Mouse (Mus musculus) CH12.LX (cell line): ENCODE measurements around the gene Dsn1. TPM values are rescaled to one million over a fixed set of nuclear protein-coding genes. Genes with fewer than 3 reads are reported as not detected.
A peak's percentile ranks its signal among the peaks of the same experiment; 100 is the strongest.

Experiments used
- DNase-seq: peaks from one replicate; pipeline ENCODE4 v3.0.0-alpha.2; 2013; ENCODE audit errors: extremely low read depth
- H3K27ac ChIP-seq: 2 replicates; pipeline ENCODE4 v1.5.1; 2012; ENCODE audit warnings: low read depth, mild to moderate bottlenecking, control low read depth, moderate library complexity; ENCODE audit not compliant: insufficient read depth
- H3K27me3 ChIP-seq: replicated peaks from 2 replicates; pipeline ENCODE3; 2012; ENCODE audit warnings: inconsistent platforms
- H3K36me3 ChIP-seq, 2 experiments: replicated peaks in 1 of 2; 2 replicates each; pipeline versions ENCODE3 to v1.6.1; 2012; ENCODE audit warnings: inconsistent platforms in 1 of 2, low read length in 1 of 2, mild to moderate bottlenecking in 1 of 2, mixed read lengths in 1 of 2, moderate library complexity in 1 of 2; ENCODE audit not compliant: control insufficient read depth in 1 of 2, insufficient read depth in 1 of 2
- H3K4me1 ChIP-seq, 2 experiments: 2 replicates each; pipeline ENCODE4 v1.6.1; 2012; ENCODE audit warnings: inconsistent platforms in 1 of 2, moderate library complexity in 1 of 2; ENCODE audit not compliant: insufficient read depth in 2 of 2, control insufficient read depth in 1 of 2
- H3K4me2 ChIP-seq: 2 replicates; pipeline ENCODE4 v1.6.1; 2012; ENCODE audit warnings: low read depth, mild to moderate bottlenecking, control low read depth; ENCODE audit not compliant: poor library complexity, insufficient read depth, severe bottlenecking
- H3K4me3 ChIP-seq, 3 experiments: fragments of 150-350 bp in 1 of 3; sonication (generic) in 1 of 3; replicated peaks in 1 of 3; 2 replicates each; pipeline versions ENCODE3 to v1.5.1; 2011 to 2012; ENCODE audit warnings: low read depth in 2 of 3, low read length in 2 of 3, mild to moderate bottlenecking in 2 of 3, moderate library complexity in 2 of 3, control low read depth in 1 of 3, improper control_type of control experiment in 1 of 3, inconsistent platforms in 1 of 3, mixed read lengths in 1 of 3; ENCODE audit not compliant: poor library complexity in 1 of 3
- H3K79me2 ChIP-seq: replicated peaks from 2 replicates; pipeline ENCODE4 v1.6.1; 2012; ENCODE audit warnings: mild to moderate bottlenecking, moderate library complexity; ENCODE audit not compliant: control insufficient read depth, poor library complexity, insufficient read depth, severe bottlenecking; ENCODE audit errors: extremely low read depth
- H3K9ac ChIP-seq: 2 replicates; pipeline ENCODE4 v1.6.1; 2012; ENCODE audit warnings: low read depth, mild to moderate bottlenecking, control low read depth, moderate library complexity; ENCODE audit not compliant: insufficient read depth
- H3K9me3 ChIP-seq: replicated peaks from 2 replicates; pipeline ENCODE3; 2012; ENCODE audit warnings: low read length, inconsistent platforms, mixed read lengths
- BHLHE40 ChIP-seq: IDR thresholded peaks from 2 replicates; pipeline ENCODE4 v1.6.1; 2011; ENCODE audit warnings: mild to moderate bottlenecking, low read depth, low read length, improper control_type of control experiment
- CHD1 ChIP-seq: IDR thresholded peaks from 2 replicates; pipeline ENCODE4 v1.6.1; 2012; ENCODE audit warnings: low read depth, low read length, improper control_type of control experiment, inconsistent platforms
- CTCF ChIP-seq, 2 experiments: IDR thresholded peaks in 1 of 2; conservative IDR thresholded peaks in 1 of 2; 2 replicates each; pipeline ENCODE4 v1.5.1; 2011 to 2012; ENCODE audit warnings: low read depth in 2 of 2, low read length in 2 of 2, improper control_type of control experiment in 1 of 2, inconsistent platforms in 1 of 2, mild to moderate bottlenecking in 1 of 2, moderate library complexity in 1 of 2
- E2F4 ChIP-seq: IDR thresholded peaks from 2 replicates; pipeline ENCODE4 v1.6.1; 2011; ENCODE audit warnings: low read depth, low read length, improper control_type of control experiment; ENCODE audit not compliant: insufficient replicate concordance
- ELF1 ChIP-seq: IDR thresholded peaks from 2 replicates; pipeline ENCODE4 v1.6.1; 2014; ENCODE audit warnings: low read depth, mild to moderate bottlenecking, inconsistent platforms, low read length, improper control_type of control experiment
- EP300 ChIP-seq: IDR thresholded peaks from 2 replicates; pipeline ENCODE4 v1.6.1; 2011; ENCODE audit warnings: low read length, improper control_type of control experiment
- HCFC1 ChIP-seq: IDR thresholded peaks from 2 replicates; pipeline ENCODE4 v1.6.1; 2012; ENCODE audit warnings: low read depth, mild to moderate bottlenecking, inconsistent platforms, low read length, improper control_type of control experiment
- JUN ChIP-seq: IDR thresholded peaks from 2 replicates; pipeline ENCODE4 v1.6.1; 2011; ENCODE audit warnings: low read depth, mild to moderate bottlenecking, low read length, improper control_type of control experiment, moderate library complexity; ENCODE audit not compliant: insufficient read depth
- JUND ChIP-seq: conservative IDR thresholded peaks from 2 replicates; pipeline ENCODE4 v1.6.1; 2011; ENCODE audit warnings: low read depth, low read length, improper control_type of control experiment
- KAT2A ChIP-seq: IDR thresholded peaks from 2 replicates; pipeline ENCODE4 v1.6.1; 2012; ENCODE audit warnings: low read length, improper control_type of control experiment, inconsistent platforms; ENCODE audit not compliant: insufficient replicate concordance
- MAFK ChIP-seq: IDR thresholded peaks from 2 replicates; pipeline ENCODE4 v1.6.1; 2011; ENCODE audit warnings: low read length, improper control_type of control experiment; ENCODE audit not compliant: insufficient replicate concordance
- MAX ChIP-seq: IDR thresholded peaks from 2 replicates; pipeline ENCODE4 v1.6.1; 2011; ENCODE audit warnings: low read length, improper control_type of control experiment
- MAZ ChIP-seq: IDR thresholded peaks from 2 replicates; pipeline ENCODE4 v1.6.1; 2012; ENCODE audit warnings: low read depth, mild to moderate bottlenecking, inconsistent platforms, low read length, improper control_type of control experiment, moderate library complexity
- MEF2A ChIP-seq: IDR thresholded peaks from 2 replicates; pipeline ENCODE4 v1.6.1; 2014; ENCODE audit warnings: low read depth, mild to moderate bottlenecking, inconsistent platforms, low read length, improper control_type of control experiment, borderline replicate concordance
- MXI1 ChIP-seq: IDR thresholded peaks from 2 replicates; pipeline ENCODE4 v1.6.1; 2011; ENCODE audit warnings: mild to moderate bottlenecking, low read depth, low read length, improper control_type of control experiment
- MYC ChIP-seq: IDR thresholded peaks from 2 replicates; pipeline ENCODE4 v1.6.1; 2011; ENCODE audit warnings: low read depth, mild to moderate bottlenecking, improper control_type of control experiment, low read length
- NRF1 ChIP-seq: IDR thresholded peaks from 2 replicates; pipeline ENCODE4 v1.6.1; 2014; ENCODE audit warnings: low read depth, mild to moderate bottlenecking, inconsistent platforms, low read length, improper control_type of control experiment, moderate library complexity
- PAX5 ChIP-seq: IDR thresholded peaks from 2 replicates; pipeline ENCODE4 v1.6.1; 2012; ENCODE audit warnings: low read length, inconsistent platforms, mixed read lengths
- POLR2A ChIP-seq: IDR thresholded peaks from 2 replicates; pipeline ENCODE4 v1.6.1; 2011; ENCODE audit warnings: low read depth, mild to moderate bottlenecking, improper control_type of control experiment, low read length
- POLR2AphosphoS2 ChIP-seq: IDR thresholded peaks from 2 replicates; pipeline ENCODE4 v1.6.1; 2011; ENCODE audit warnings: low read depth, low read length, improper control_type of control experiment
- RAD21 ChIP-seq: IDR thresholded peaks from 2 replicates; pipeline ENCODE4 v1.6.1; 2011; ENCODE audit warnings: low read depth, mild to moderate bottlenecking, low read length, improper control_type of control experiment, moderate library complexity
- RCOR1 ChIP-seq: conservative IDR thresholded peaks from 2 replicates; pipeline ENCODE4 v1.6.1; 2012; ENCODE audit warnings: low read depth, mild to moderate bottlenecking, inconsistent platforms, low read length, improper control_type of control experiment
- SIN3A ChIP-seq: IDR thresholded peaks from 2 replicates; pipeline ENCODE4 v1.6.1; 2012; ENCODE audit warnings: low read length, improper control_type of control experiment, inconsistent platforms
- SMC3 ChIP-seq: IDR thresholded peaks from 2 replicates; pipeline ENCODE4 v1.6.1; 2011; ENCODE audit warnings: low read depth, low read length, improper control_type of control experiment
- TCF12 ChIP-seq: IDR thresholded peaks from 2 replicates; pipeline ENCODE4 v1.6.1; 2014; ENCODE audit warnings: low read depth, mild to moderate bottlenecking, inconsistent platforms, low read length, improper control_type of control experiment
- UBTF ChIP-seq: IDR thresholded peaks from 2 replicates; pipeline ENCODE4 v1.6.1; 2012; ENCODE audit warnings: low read depth, mild to moderate bottlenecking, inconsistent platforms, low read length, improper control_type of control experiment, moderate library complexity
- USF2 ChIP-seq: conservative IDR thresholded peaks from 2 replicates; pipeline ENCODE4 v1.6.1; 2011; ENCODE audit warnings: low read depth, low read length, improper control_type of control experiment
- ZC3H11A ChIP-seq: IDR thresholded peaks from 2 replicates; pipeline ENCODE4 v1.6.1; 2012; ENCODE audit warnings: low read depth, mild to moderate bottlenecking, inconsistent platforms, low read length, improper control_type of control experiment
- ZKSCAN1 ChIP-seq: IDR thresholded peaks from 2 replicates; pipeline ENCODE4 v1.6.1; 2012; ENCODE audit warnings: low read depth, inconsistent platforms, low read length, improper control_type of control experiment, borderline replicate concordance
- ZMIZ1 ChIP-seq: IDR thresholded peaks from 2 replicates; pipeline ENCODE4 v1.6.1; 2012; ENCODE audit warnings: low read depth, mild to moderate bottlenecking, inconsistent platforms, low read length, improper control_type of control experiment
- dilution Hi-C: fragments of 300-500 bp; cut with MboI; formaldehyde crosslinking; loops from 2 replicates; pipeline ENCODE4 v1.14.3; 2020; ENCODE audit warnings: low sequenced_read_pairs; ENCODE audit not compliant: extremely low pct_unique_long_range_greater_than_20kb, extremely low pct_ligation_motif_present
- in situ Hi-C: fragments of 300-500 bp; cut with MboI; formaldehyde crosslinking; loops from 3 replicates; pipeline ENCODE4 v1.14.3; 2019; ENCODE audit warnings: low sequenced_read_pairs, low pct_ligation_motif_present, low pct_unique_long_range_greater_than_20kb, mixed read lengths
- polyA plus RNA-seq: library from polyadenylated mRNA; unstranded; fragments of >175 nt; gene quantifications from 2 replicates; pipeline ENCODE4 v1.2.1, GENCODE M21; 2012; ENCODE audit warnings: low read depth; ENCODE audit not compliant: insufficient read length
- total RNA-seq, 2 experiments: library from RNA; depleted of rRNA; stranded (reverse); fragments of 300-350 nt in 1 of 2; fragments of >200 nt in 1 of 2; gene quantifications; 2 replicates each; pipeline ENCODE4 v1.2.3; 2012 to 2014

Dsn1 gene
- total and polyA plus RNA-seq, 3 experiments = 23.2 to 34.3 (median 25.6) TPM

GRCm38 (mm10) chr2:156998263-156998662 lies 8.7 kb downstream of the Dsn1 start:
- Histone ChIP-seq H3K4me3 (no peak overlapping the region), H3K36me3 (peaks cover 49 to 84% of the 10 kb centered on the region in 2 experiments), H3K4me2 (no peak overlapping the region), H3K9me3 (no peaks in the 10 kb centered on the region), H3K4me1 (no peaks in the 10 kb centered on the region), H3K9ac (no peak overlapping the region), H3K79me2 (no peaks in the 10 kb centered on the region), H3K27me3 (no peaks in the 10 kb centered on the region), H3K27ac (no peak overlapping the region)
- TF ChIP-seq MEF2A (no peak), CTCF (conservative IDR thresholded peaks at IDR 0.05 in 1 of 2, IDR thresholded peaks at IDR 0.05 in 1 of 2; ENCODE audit: low read depth in 2 of 2, low read length in 2 of 2) (no peak), SMC3 (no peak), CHD1 (no peak), HCFC1 (no peak), MAFK (no peak), UBTF (no peak), BHLHE40 (no peak), POLR2A (no peak), MAX (no peak), MXI1 (no peak), JUND (no peak), NRF1 (no peak), MAZ (no peak), EP300 (no peak)
- no peak for DNase-seq
- in situ Hi-C loops (loop anchor here (5.0 kb wide), 1 partner anchor 121 kb away; no protein-coding TSS in a partner anchor), dilution Hi-C loops (no loop called here)

- in situ Hi-C loops = loop anchor here (5.0 kb wide), 1 partner anchor 119 kb away; no protein-coding TSS in a partner anchor
These were observed 10.4 kb downstream of the Dsn1 start for GRCm38 (mm10) chr2:156996576-156996975.

More at GRCm38 (mm10) chr2:156996576-156996975, 10.4 kb downstream of the Dsn1 start:
- H3K9ac ChIP-seq = no peak overlapping the region
- dilution Hi-C loops = no loop called here
- H3K79me2 ChIP-seq = no peaks in the 10 kb centered on the region
- no peak overlapping the region for H3K27ac ChIP-seq
- no peak overlapping the region for H3K4me3 ChIP-seq
- no peak for TF ChIP-seq ZMIZ1
- TF ChIP-seq KAT2A = no peak
- TF ChIP-seq E2F4 = no peak
- no peak for TF ChIP-seq MAX
- TF ChIP-seq SMC3 = peak; percentile 54
- TF ChIP-seq TCF12 = no peak
- no peak for TF ChIP-seq JUN
- TF ChIP-seq MAFK = no peak
- no peak for TF ChIP-seq SIN3A
- no peak for TF ChIP-seq HCFC1
- no peak for TF ChIP-seq POLR2A
- no peak for TF ChIP-seq UBTF
- TF ChIP-seq MYC = no peak
- TF ChIP-seq MAZ = no peak
- no peak for TF ChIP-seq BHLHE40
- no peak for TF ChIP-seq POLR2AphosphoS2
- no peak for TF ChIP-seq RCOR1
- peak in 1 of 2 experiments; percentile 68; a peak in 2 of 4 replicates for TF ChIP-seq CTCF (conservative IDR thresholded peaks at IDR 0.05 in 1 of 2, IDR thresholded peaks at IDR 0.05 in 1 of 2; ENCODE audit: low read depth in 2 of 2, low read length in 2 of 2)
- TF ChIP-seq ZC3H11A = no peak
- peak; percentile 68 for TF ChIP-seq RAD21
- no peak for TF ChIP-seq PAX5
- TF ChIP-seq USF2 = no peak
- TF ChIP-seq ZKSCAN1 = no peak
- TF ChIP-seq CHD1 = no peak
- no peak for TF ChIP-seq ELF1
- TF ChIP-seq EP300 = no peak
- no peak for TF ChIP-seq NRF1
- DNase-seq = peak; percentile 34
- no peaks in the 10 kb centered on the region for H3K9me3 ChIP-seq
- H3K4me2 ChIP-seq = no peak overlapping the region
- H3K36me3 ChIP-seq = peaks cover 44 to 74% of the 10 kb centered on the region in 2 experiments
- H3K27me3 ChIP-seq = no peaks in the 10 kb centered on the region
- H3K4me1 ChIP-seq = peaks cover 0 to 4% of the 10 kb centered on the region in 2 experiments; a peak in 1 of 4 replicates
